Mouse (Mus musculus) hindbrain, postnatal 0 days (tissue): ENCODE results near the gene Acadl. TPM values are rescaled to one million over a fixed set of nuclear protein-coding genes. Genes with fewer than 3 reads are reported as not detected.

Source experiments
- ATAC-seq: fragments of 200-750 bp; cut with Nextera tagmentation; 2 replicates; pipeline ENCODE4 v1.8.0; 2017; ENCODE audit warnings: mild to moderate bottlenecking, moderate TSS enrichment, moderate library complexity
- DNase-seq: peaks from one replicate; pipeline ENCODE4 v3.0.0-alpha.2; 2015; ENCODE audit warnings: low spot score
- H3K27ac ChIP-seq: fragments of 300-500 bp; sonication (generic); 2 replicates; pipeline ENCODE4 v1.5.1; 2014; ENCODE audit warnings: mild to moderate bottlenecking
- H3K27me3 ChIP-seq: fragments of 300-500 bp; sonication (generic); 2 replicates; pipeline ENCODE4 v1.6.1; 2014; ENCODE audit warnings: low read length, mixed read lengths; ENCODE audit not compliant: insufficient read depth
- H3K36me3 ChIP-seq: fragments of 300-500 bp; sonication (generic); 2 replicates; pipeline ENCODE4 v1.6.1; 2014; ENCODE audit warnings: low read length, mixed read lengths; ENCODE audit not compliant: insufficient read depth
- H3K4me1 ChIP-seq: fragments of 300-500 bp; sonication (generic); 2 replicates; pipeline ENCODE4 v1.6.1; 2014; ENCODE audit warnings: antibody characterized with exemption, low read length, mixed read lengths; ENCODE audit not compliant: insufficient read depth
- H3K4me2 ChIP-seq: fragments of 300-500 bp; sonication (generic); 2 replicates; pipeline ENCODE4 v1.6.1; 2014; ENCODE audit warnings: low read depth, mild to moderate bottlenecking, low read length, moderate library complexity, mixed read lengths
- H3K4me3 ChIP-seq: fragments of 300-500 bp; sonication (generic); 2 replicates; pipeline ENCODE4 v1.5.1; 2014; ENCODE audit warnings: low read length
- H3K9ac ChIP-seq: fragments of 300-500 bp; sonication (generic); replicated peaks from 2 replicates; pipeline ENCODE4 v1.6.1; 2014; ENCODE audit warnings: mild to moderate bottlenecking, low read length, moderate library complexity, mixed read lengths
- H3K9me3 ChIP-seq: fragments of 300-500 bp; sonication (generic); 2 replicates; pipeline ENCODE4 v1.6.1; 2016; ENCODE audit warnings: low read length, mixed read lengths
- CTCF ChIP-seq: IDR thresholded peaks from 2 replicates; pipeline ENCODE4 v1.5.1; 2016; ENCODE audit warnings: antibody characterized with exemption, control low read depth, low read depth
- WGBS: fragments of 180-500 bp; shearing (Covaris S2); extraction: QIAGEN DNeasy Blood & Tissue Kit; methylation state at CpG from one replicate; pipeline ENCODE4 v1.1.7; 2014; 5-methylcytosine and 5-hydroxymethylcytosine counted together
- polyA plus RNA-seq: library from polyadenylated mRNA; unstranded; fragments of >200 nt; fragmentation: Nextera tagmentation; extraction: Ambion mirVana; gene quantifications from 2 replicates; pipeline ENCODE4 v1.2.1, GENCODE M21; 2015
- total RNA-seq: library from RNA; depleted of rRNA; stranded (reverse); fragments of >200 nt; gene quantifications from 2 replicates; pipeline ENCODE4 v1.2.3, GENCODE M21; 2014

Gene Acadl
- total and polyA plus RNA-seq, 2 experiments from 2014 or later, result 7.8 to 96.9 TPM

GRCm38 (mm10) chr1:66829400-66830080 is 33.5 kb downstream of the Acadl start:
- Histone ChIP-seq H3K36me3 (no peaks in the 10 kb centered on the region), H3K9me3 (no peaks in the 10 kb centered on the region), H3K27me3 (no peaks in the 10 kb centered on the region), H3K4me1 (no peaks in the 10 kb centered on the region), H3K27ac (no peak overlapping the region), H3K4me3 (no peak overlapping the region), H3K9ac (no peak overlapping the region), H3K4me2 (no peak overlapping the region)
- no peak for ATAC-seq
- no peak for DNase-seq
- no peak for TF ChIP-seq CTCF
- WGBS, result 66% methylated on average over 9 of the region's 9 CpGs

GRCm38 (mm10) chr1:66821966-66822365 is 41.1 kb downstream of the Acadl start:
- Histone ChIP-seq H3K9ac (no peak overlapping the region), H3K27me3 (no peaks in the 10 kb centered on the region), H3K27ac (no peak overlapping the region), H3K4me2 (no peak overlapping the region), H3K9me3 (no peaks in the 10 kb centered on the region), H3K4me1 (no peaks in the 10 kb centered on the region), H3K36me3 (no peaks in the 10 kb centered on the region), H3K4me3 (no peak overlapping the region)
- TF ChIP-seq CTCF, result no peak
- ATAC-seq (no peak), DNase-seq (no peak)
- 74% methylated on average over 9 of the region's 9 CpGs for WGBS

- ATAC-seq (no peak), DNase-seq (peak; percentile 14)
- no peak overlapping the region for H3K4me2 ChIP-seq
- H3K27ac ChIP-seq, result no peak overlapping the region
- H3K27me3 ChIP-seq, result no peaks in the 10 kb centered on the region
- H3K36me3 ChIP-seq, result no peaks in the 10 kb centered on the region
- TF ChIP-seq CTCF, result no peak
- H3K4me3 ChIP-seq, result no peak overlapping the region
- H3K9ac ChIP-seq, result no peak overlapping the region
- no peaks in the 10 kb centered on the region for H3K9me3 ChIP-seq
- 21% methylated on average over 7 of the region's 7 CpGs for WGBS
- no peaks in the 10 kb centered on the region for H3K4me1 ChIP-seq
These were observed 42.8 kb downstream of the Acadl start for GRCm38 (mm10) chr1:66820241-66820640.

GRCm38 (mm10) chr1:66817865-66818315 is 45.2 kb downstream of the Acadl start:
- H3K9ac ChIP-seq, result peak overlapping the region; percentile 94
- H3K27ac ChIP-seq, result peak overlapping the region; percentile 95
- peak overlapping the region; percentile 61 for H3K4me3 ChIP-seq
- under 1% methylated on average over 20 of the region's 20 CpGs for WGBS
- DNase-seq (peak; percentile 49), ATAC-seq (peak; percentile 68)
- H3K36me3 ChIP-seq, result no peaks in the 10 kb centered on the region
- no peaks in the 10 kb centered on the region for H3K27me3 ChIP-seq
- no peak for TF ChIP-seq CTCF
- no peaks in the 10 kb centered on the region for H3K9me3 ChIP-seq
- H3K4me1 ChIP-seq, result peaks cover 3% of the 10 kb centered on the region; the same call in 1 of the 2 replicates
- H3K4me2 ChIP-seq, result peak overlapping the region; percentile 67

GRCm38 (mm10) chr1:66817453-66817839 is 45.6 kb downstream of the Acadl start, which contains the start of gene Kansl1l:
Gene Kansl1l, minus strand, starts transcription at chr1:66817562.
- no peaks in the 10 kb centered on the region for H3K9me3 ChIP-seq
- H3K36me3 ChIP-seq, result no peaks in the 10 kb centered on the region
- DNase-seq, result peak; percentile 97
- H3K4me3 ChIP-seq, result peak within 1 kb of the TSS; percentile 61
- no peaks in the 10 kb centered on the region for H3K27me3 ChIP-seq
- H3K4me2 ChIP-seq, result peak within 1 kb of the TSS; percentile 75
- peaks cover 3% of the 10 kb centered on the region; the same call in 1 of the 2 replicates for H3K4me1 ChIP-seq
- peak within 1 kb of the TSS; percentile 95 for H3K27ac ChIP-seq
- 1% methylated on average over 30 of the region's 56 CpGs for WGBS
- no peak for TF ChIP-seq CTCF
- ATAC-seq, result peak; percentile 92
- H3K9ac ChIP-seq, result peak within 1 kb of the TSS; percentile 94

GRCm38 (mm10) chr1:66816837-66817452 is 46.1 kb downstream of the Acadl start:
- Histone ChIP-seq H3K4me1 (peaks cover 3% of the 10 kb centered on the region; the same call in 1 of the 2 replicates), H3K36me3 (no peaks in the 10 kb centered on the region), H3K27me3 (no peaks in the 10 kb centered on the region), H3K4me2 (peak overlapping the region; percentile 75), H3K9ac (peak overlapping the region; percentile 94), H3K27ac (peak overlapping the region; percentile 95), H3K4me3 (peak overlapping the region; percentile 61), H3K9me3 (no peaks in the 10 kb centered on the region)
- 0% methylated on average over 48 of the region's 63 CpGs for WGBS
- no peak for TF ChIP-seq CTCF
- DNase-seq (peak; percentile 96), ATAC-seq (peak; percentile 90)
